32 mouse cellular contexts compared by ENCODE assay signal in genomic region chr15:62809320-62809719, GRCm38 (mm10).
A peak's percentile ranks its signal among the peaks of the same experiment; 100 is the strongest.
DNase-seq lines count a peak whose midpoint lies in the region; ATAC-seq lines count a peak whose summit lies in the region.
"Had no signal": no experiment of that assay in that cellular context is flagged by ENCODE, and none has a peak within 500 bp of the region (broad histone marks: within the 10 kb centered on the region; RNA-seq: fewer than 3 reads in every experiment).

No protein-coding gene starts in this region.

- no peaks in the 10 kb centered on the region for H3K27me3 ChIP-seq in kidney, embryonic 16.5 days (ENCODE audit: insufficient read depth, low read length)
- H3K27me3 ChIP-seq in kidney, embryonic 14.5 days (ENCODE audit: control insufficient read depth, insufficient read depth, low read length) = no peaks in the 10 kb centered on the region
- H3K27me3 ChIP-seq in splenic B cell, adult 2 months (ENCODE audit: control insufficient read depth, insufficient read depth, low read length, poor library complexity, severe bottlenecking) = no peaks in the 10 kb centered on the region
- H3K27me3 ChIP-seq: forebrain, embryonic 12.5 days; hindbrain, embryonic 12.5 days; midbrain, embryonic 13.5 days; neural tube, embryonic 15.5 days; stomach, embryonic 15.5 days had no signal

- ATAC-seq in kidney, embryonic 16.5 days (ENCODE audit: low FRiP score, low TSS enrichment) = 0 out of 2 replicates have a peak, but pooled peaks have one; percentile 27
- no peak for ATAC-seq in kidney, embryonic 14.5 days (ENCODE audit: low FRiP score, low TSS enrichment)
- ATAC-seq in activated CD4-positive, CD25-positive, alpha-beta regulatory T cell, adult 4 months = peak; percentile 64
- ATAC-seq: hindbrain, postnatal 0 days; midbrain, embryonic 13.5 days had no signal

- H3K9me3 ChIP-seq in kidney, embryonic 16.5 days (ENCODE audit: low read length) = no peaks in the 10 kb centered on the region
- H3K9me3 ChIP-seq in kidney, embryonic 14.5 days (ENCODE audit: control insufficient read depth, low read length) = no peaks in the 10 kb centered on the region
- H3K9me3 ChIP-seq: forebrain, embryonic 12.5 days; hindbrain, embryonic 12.5 days; midbrain, embryonic 13.5 days; neural tube, embryonic 15.5 days; stomach, embryonic 15.5 days had no signal

- H3K9ac ChIP-seq in kidney, embryonic 16.5 days (replicated peaks; ENCODE audit: low read length) = no peak overlapping the region
- no peak overlapping the region for H3K9ac ChIP-seq in kidney, embryonic 14.5 days (ENCODE audit: low read depth, low read length)
- H3K9ac ChIP-seq: forebrain, embryonic 12.5 days; hindbrain, embryonic 12.5 days; liver, embryonic 14.5 days; midbrain, embryonic 13.5 days; neural tube, embryonic 15.5 days; stomach, embryonic 15.5 days had no signal

- DNase-seq in CD4-positive, CD25-positive, alpha-beta regulatory T cell, adult 2 months (ENCODE audit: low read depth, low spot score) = peak; percentile 45
- DNase-seq in splenic B cell, adult 2 months (ENCODE audit: low read depth, low spot score) = peak; percentile 6
- no peak for DNase-seq in gastrocnemius, adult 18-20 months (ENCODE audit: low spot score)
- DNase-seq in frontal cortex, postnatal 25 days (ENCODE audit: low spot score in 2 of 2) = no peak
- no peak for DNase-seq in urinary bladder, postnatal 25 days (ENCODE audit: low spot score)
- DNase-seq: adrenal gland, adult 2 months; adrenal gland, postnatal 36 days; cerebellum, adult 18-20 months; cerebellum, postnatal 10 days; gastrocnemius, adult 2 months; gastrocnemius, postnatal 36 days; heart, adult 2 months; kidney, adult 11 months; kidney, postnatal 10 days; layer of hippocampus, postnatal 36 days; liver; lung, adult 2 months; lung, postnatal 10 days; retina, postnatal 1 day; right cerebral cortex, postnatal 14 days; thymus, postnatal 25 days had no signal

- no peaks in the 10 kb centered on the region for H3K4me1 ChIP-seq in kidney, embryonic 16.5 days (ENCODE audit: insufficient read depth, low read length)
- H3K4me1 ChIP-seq in kidney, embryonic 14.5 days (ENCODE audit: control insufficient read depth, insufficient read depth, low read length) = no peaks in the 10 kb centered on the region
- H3K4me1 ChIP-seq: forebrain, embryonic 12.5 days; hindbrain, embryonic 12.5 days; midbrain, embryonic 13.5 days; neural tube, embryonic 15.5 days; stomach, embryonic 15.5 days had no signal

- H3K27ac ChIP-seq in kidney, embryonic 16.5 days (ENCODE audit: low read length) = no peak overlapping the region
- H3K27ac ChIP-seq in kidney, embryonic 14.5 days (ENCODE audit: low read depth, low read length) = no peak overlapping the region
- H3K27ac ChIP-seq: forebrain, embryonic 12.5 days; gastrocnemius, adult 2 months; heart, adult 2 months; hindbrain, embryonic 12.5 days; hindbrain, postnatal 0 days; liver, embryonic 14.5 days; macrophage; midbrain, embryonic 13.5 days; neural tube, embryonic 15.5 days; stomach, embryonic 15.5 days had no signal

- no peaks in the 10 kb centered on the region for H3K36me3 ChIP-seq in kidney, embryonic 16.5 days (ENCODE audit: insufficient read depth, low read length)
- no peaks in the 10 kb centered on the region for H3K36me3 ChIP-seq in kidney, embryonic 14.5 days (ENCODE audit: control insufficient read depth, insufficient read depth, low read length)
- no peaks in the 10 kb centered on the region for H3K36me3 ChIP-seq in splenic B cell, adult 2 months (ENCODE audit: control insufficient read depth, insufficient read depth, low read length, poor library complexity, severe bottlenecking)
- H3K36me3 ChIP-seq: forebrain, embryonic 12.5 days; hindbrain, embryonic 12.5 days; midbrain, embryonic 13.5 days; neural tube, embryonic 15.5 days; stomach, embryonic 15.5 days had no signal

- H3K4me3 ChIP-seq in kidney, embryonic 16.5 days (ENCODE audit: low read length) = no peak overlapping the region
- H3K4me3 ChIP-seq in kidney, embryonic 14.5 days (ENCODE audit: low read length) = no peak overlapping the region
- H3K4me3 ChIP-seq: forebrain, embryonic 12.5 days; gastrocnemius, adult 2 months; heart, adult 2 months; hindbrain, embryonic 12.5 days; midbrain, embryonic 13.5 days; neural tube, embryonic 15.5 days; stomach, embryonic 15.5 days had no signal

- H3K4me2 ChIP-seq in kidney, embryonic 16.5 days (replicated peaks; ENCODE audit: low read depth, low read length) = no peak overlapping the region
- H3K4me2 ChIP-seq in kidney, embryonic 14.5 days (replicated peaks; ENCODE audit: low read depth, low read length) = no peak overlapping the region
- H3K4me2 ChIP-seq: forebrain, embryonic 12.5 days; hindbrain, embryonic 12.5 days; midbrain, embryonic 13.5 days; neural tube, embryonic 15.5 days; stomach, embryonic 15.5 days had no signal

- WGBS in kidney, embryonic 16.5 days = 69% methylated on average over 3 of the region's 3 CpGs
- WGBS in kidney, embryonic 14.5 days = 62% methylated on average over 3 of the region's 3 CpGs

Comparison
In these comparisons a context has a peak if more than half of its experiments do, and no peak if none do; other contexts are left out.
1. DNase-seq: peak in CD4-positive, CD25-positive, alpha-beta regulatory T cell, adult 2 months (single experiment) and splenic B cell, adult 2 months (single experiment); none in gastrocnemius, adult 18-20 months (single experiment), frontal cortex, postnatal 25 days (0 of 2) and urinary bladder, postnatal 25 days (single experiment).